7 mouse cellular contexts compared by ENCODE assay signal in genomic region chrX:10718021-10718837, GRCm38 (mm10). TPM values are rescaled to one million over a fixed set of nuclear protein-coding genes. Genes with fewer than 3 reads are reported as not detected.
DNase-seq lines count a peak whose midpoint lies in the region; ATAC-seq and TF ChIP-seq lines count a peak whose summit lies in the region.

No protein-coding gene starts in this region.

- no peaks in the 10 kb centered on the region for H3K27me3 ChIP-seq in G1E (ENCODE audit: insufficient read depth, low read length)
- H3K27me3 ChIP-seq in forebrain, embryonic 12.5 days = no peaks in the 10 kb centered on the region
- H3K27me3 ChIP-seq in hindbrain, embryonic 12.5 days = no peaks in the 10 kb centered on the region
- no peaks in the 10 kb centered on the region for H3K27me3 ChIP-seq in midbrain, embryonic 12.5 days

- peaks cover 17% of the 10 kb centered on the region; the same call in 1 of the 2 replicates for H3K4me1 ChIP-seq in G1E (ENCODE audit: insufficient read depth, low read depth, low read length)
- peaks cover 15% of the 10 kb centered on the region for H3K4me1 ChIP-seq in bone marrow macrophage, adult 2 months (ENCODE audit: control insufficient read depth, insufficient read depth, low read length)
- peaks cover 7% of the 10 kb centered on the region for H3K4me1 ChIP-seq in forebrain, embryonic 12.5 days
- no peaks in the 10 kb centered on the region for H3K4me1 ChIP-seq in hindbrain, embryonic 12.5 days
- H3K4me1 ChIP-seq in midbrain, embryonic 12.5 days = peaks cover 5% of the 10 kb centered on the region; the same call in 1 of the 2 replicates

- TF ChIP-seq CTCF in G1E (IDR thresholded peaks at IDR 0.05; ENCODE audit: low read depth, low read length) = no peak
- TF ChIP-seq CTCF in bone marrow macrophage, adult 2 months (IDR thresholded peaks at IDR 0.05; ENCODE audit: low read depth, low read length) = no peak

- peak overlapping the region; percentile 78 for H3K4me3 ChIP-seq in G1E (ENCODE audit: low read depth, low read length)
- H3K4me3 ChIP-seq in bone marrow macrophage, adult 2 months (ENCODE audit: insufficient read depth, low read length) = peak overlapping the region; percentile 99
- H3K4me3 ChIP-seq in forebrain, embryonic 12.5 days (replicated peaks) = peak overlapping the region; percentile 56
- peak overlapping the region; percentile 48 for H3K4me3 ChIP-seq in hindbrain, embryonic 12.5 days
- peak overlapping the region; percentile 54 for H3K4me3 ChIP-seq in midbrain, embryonic 12.5 days

- peak overlapping the region; percentile 62 for H3K4me2 ChIP-seq in forebrain, embryonic 12.5 days
- peak overlapping the region; percentile 59 for H3K4me2 ChIP-seq in hindbrain, embryonic 12.5 days (replicated peaks)
- H3K4me2 ChIP-seq in midbrain, embryonic 12.5 days (replicated peaks) = peak overlapping the region; percentile 59

- peak overlapping the region; percentile 74 for H3K9ac ChIP-seq in forebrain, embryonic 12.5 days
- peak overlapping the region; percentile 66 for H3K9ac ChIP-seq in hindbrain, embryonic 12.5 days
- peak overlapping the region; percentile 64 for H3K9ac ChIP-seq in midbrain, embryonic 12.5 days (replicated peaks)

- H3K36me3 ChIP-seq in G1E (replicated peaks) = peaks cover 7% of the 10 kb centered on the region
- no peaks in the 10 kb centered on the region for H3K36me3 ChIP-seq in forebrain, embryonic 12.5 days (replicated peaks)
- no peaks in the 10 kb centered on the region for H3K36me3 ChIP-seq in hindbrain, embryonic 12.5 days
- no peaks in the 10 kb centered on the region for H3K36me3 ChIP-seq in midbrain, embryonic 12.5 days

- ATAC-seq in G1E (ENCODE audit: extremely low read depth, insufficient number of reproducible peaks, low FRiP score, poor library complexity, severe bottlenecking) = no peak
- ATAC-seq in forebrain, embryonic 12.5 days (ENCODE audit: low FRiP score) = peak; percentile 7; the same call in 1 of the 2 replicates
- 0 out of 2 replicates have a peak, but pooled peaks have one; percentile 7 for ATAC-seq in hindbrain, embryonic 12.5 days (ENCODE audit: low FRiP score)
- ATAC-seq in midbrain, embryonic 12.5 days (ENCODE audit: low FRiP score, low read depth) = no peak

- no peaks in the 10 kb centered on the region for H3K9me3 ChIP-seq in G1E (replicated peaks)
- no peaks in the 10 kb centered on the region for H3K9me3 ChIP-seq in forebrain, embryonic 12.5 days
- H3K9me3 ChIP-seq in hindbrain, embryonic 12.5 days (replicated peaks) = no peaks in the 10 kb centered on the region
- no peaks in the 10 kb centered on the region for H3K9me3 ChIP-seq in midbrain, embryonic 12.5 days

- TF ChIP-seq POLR2A in bone marrow macrophage, adult 2 months (IDR thresholded peaks at IDR 0.05; ENCODE audit: borderline replicate concordance, low read depth, low read length) = no peak

- DNase-seq in G1E (ENCODE audit: low spot score) = no peak
- DNase-seq in left cerebral cortex, adult 18-20 months (ENCODE audit: low spot score in 2 of 2) = peak; percentile 23 to 33
- DNase-seq in spleen, postnatal 14 days (ENCODE audit: low spot score in 2 of 2) = peak; percentile 8 to 17

- 19% methylated on average over 61 of the region's 61 CpGs for WGBS in forebrain, embryonic 12.5 days
- 19% methylated on average over 61 of the region's 61 CpGs for WGBS in hindbrain, embryonic 12.5 days
- 21% methylated on average over 61 of the region's 61 CpGs for WGBS in midbrain, embryonic 12.5 days

- H3K27ac ChIP-seq in bone marrow macrophage, adult 2 months (ENCODE audit: insufficient read depth, low read depth, low read length) = peak overlapping the region; percentile 79
- H3K27ac ChIP-seq in forebrain, embryonic 12.5 days = peak overlapping the region; percentile 84
- peak overlapping the region; percentile 74 for H3K27ac ChIP-seq in hindbrain, embryonic 12.5 days
- peak overlapping the region; percentile 76 for H3K27ac ChIP-seq in midbrain, embryonic 12.5 days (replicated peaks)

RNA-seq across cellular contexts. Expression of gene Mid1ip1, which starts 3.4 kb away (rescaled TPM):
- total RNA-seq in G1E (2014; fragmentation: Nextera tagmentation) = 14.3 and 15.1 TPM in 2 replicates
- total RNA-seq in G1E (2017) = 39.6 and 40.0 TPM in 2 replicates
- 59.2 and 60.2 TPM in 2 replicates for polyA plus RNA-seq in G1E (2012)
- 68.9 and 69.5 TPM in 2 replicates for polyA plus RNA-seq in bone marrow macrophage, adult 2 months (2012; ENCODE audit: insufficient read depth, insufficient read length, missing spikeins)
- polyA plus RNA-seq in forebrain, embryonic 12.5 days (2016; fragmentation: Nextera tagmentation; extraction: Ambion mirVana) = 67.0 and 72.7 TPM in 2 replicates
- polyA plus RNA-seq in hindbrain, embryonic 12.5 days (2016; fragmentation: Nextera tagmentation; extraction: Ambion mirVana) = 63.9 and 71.8 TPM in 2 replicates
- 100 to 1,000 TPM; 108 to 113 TPM for total RNA-seq in left cerebral cortex, adult 18-20 months (2021)
- polyA plus RNA-seq in midbrain, embryonic 12.5 days (2016; fragmentation: Nextera tagmentation; extraction: Ambion mirVana) = 47.8 and 52.8 TPM in 2 replicates

Comparison
In these comparisons a context has a peak if more than half of its experiments do, and no peak if none do; other contexts are left out.
1. ATAC-seq: peak in forebrain, embryonic 12.5 days (single experiment) and hindbrain, embryonic 12.5 days (single experiment); none in G1E (single experiment) and midbrain, embryonic 12.5 days (single experiment).
2. H3K4me3 ChIP-seq: peak in every context shown above with its lines; median percentile 99 in bone marrow macrophage, adult 2 months; 78 in G1E; 56 in forebrain, embryonic 12.5 days; 54 in midbrain, embryonic 12.5 days; 48 in hindbrain, embryonic 12.5 days.
3. Peak in every context shown above with its lines, with median percentiles within 50 percentile points of each other: H3K27ac ChIP-seq, H3K4me2 ChIP-seq and H3K9ac ChIP-seq.